In genomic region chr4:125915166-125915565, GRCm38 (mm10) we compare ENCODE assay signal across 9 mouse cellular contexts.
DNase-seq lines count a peak whose midpoint lies in the region; ATAC-seq and TF ChIP-seq lines count a peak whose summit lies in the region.
"Had no signal": no experiment of that assay in that cellular context is flagged by ENCODE, and none has a peak within 500 bp of the region (broad histone marks: within the 10 kb centered on the region; RNA-seq: fewer than 3 reads in every experiment).

No protein-coding gene starts in this region.

- TF ChIP-seq CTCF in kidney, postnatal 0 days (IDR thresholded peaks at IDR 0.05; ENCODE audit: low read depth): peak; percentile 59
- TF ChIP-seq CTCF in E14TG2a.4 (conservative IDR thresholded peaks at IDR 0.05; ENCODE audit: low read length): peak; percentile 67

- 0 out of 2 replicates have a peak, but pooled peaks cover 5% of the 10 kb centered on the region for H3K27me3 ChIP-seq in kidney, postnatal 0 days (ENCODE audit: insufficient read depth, low read length)
- H3K27me3 ChIP-seq in E14TG2a.4 (ENCODE audit: insufficient read depth, low read length): peaks cover 36% of the 10 kb centered on the region

- WGBS in kidney, postnatal 0 days: 39% methylated on average over 8 of the region's 8 CpGs

- no peak overlapping the region for H3K4me2 ChIP-seq in kidney, postnatal 0 days (ENCODE audit: low read length)
- H3K4me2 ChIP-seq: liver, embryonic 13.5 days had no signal

- H3K9me3 ChIP-seq in kidney, postnatal 0 days (replicated peaks; ENCODE audit: low read length): no peaks in the 10 kb centered on the region
- H3K9me3 ChIP-seq in E14TG2a.4 (ENCODE audit: low read length): no peaks in the 10 kb centered on the region
- H3K9me3 ChIP-seq: liver, embryonic 13.5 days had no signal

- no peak overlapping the region for H3K27ac ChIP-seq in kidney, postnatal 0 days
- H3K27ac ChIP-seq: liver, embryonic 13.5 days had no signal

- H3K36me3 ChIP-seq in kidney, postnatal 0 days (ENCODE audit: insufficient read depth, low read length): no peaks in the 10 kb centered on the region
- H3K36me3 ChIP-seq in E14TG2a.4 (ENCODE audit: insufficient read depth, low read length): no peaks in the 10 kb centered on the region
- H3K36me3 ChIP-seq: liver, embryonic 13.5 days had no signal

- peak; percentile 52 for DNase-seq in kidney, postnatal 0 days (ENCODE audit: low spot score)
- DNase-seq in kidney, postnatal 10 days: no peak
- DNase-seq in 3T3-L1 (ENCODE audit: low read depth, low spot score): peak; percentile 7
- no peak for DNase-seq in frontal cortex, postnatal 14 days (ENCODE audit: low spot score in 2 of 2)
- DNase-seq: heart, postnatal 4 days; liver, embryonic 13.5 days had no signal

- H3K4me3 ChIP-seq in kidney, postnatal 0 days (replicated peaks; ENCODE audit: low read depth, low read length): no peak overlapping the region
- no peak overlapping the region for H3K4me3 ChIP-seq in E14TG2a.4 (replicated peaks; ENCODE audit: low read length)
- H3K4me3 ChIP-seq: liver, embryonic 13.5 days had no signal

- peaks cover 5% of the 10 kb centered on the region; the same call in 1 of the 2 replicates for H3K4me1 ChIP-seq in kidney, postnatal 0 days (replicated peaks; ENCODE audit: insufficient read depth, low read length)
- peaks cover 24% of the 10 kb centered on the region for H3K4me1 ChIP-seq in E14TG2a.4 (replicated peaks; ENCODE audit: low read depth, low read length)
- H3K4me1 ChIP-seq: liver, embryonic 13.5 days had no signal

- no peak overlapping the region for H3K9ac ChIP-seq in kidney, postnatal 0 days (ENCODE audit: low read depth, low read length)
- H3K9ac ChIP-seq: liver, embryonic 13.5 days had no signal

- no peak for ATAC-seq in kidney, postnatal 0 days (replicated peaks; ENCODE audit: low FRiP score, low read depth)
- peak; percentile 45; the same call in 1 of the 2 replicates for ATAC-seq in granulocyte monocyte progenitor cell, adult 5-6 weeks (replicated peaks; ENCODE audit: poor library complexity, severe bottlenecking)
- no peak for ATAC-seq in erythroid progenitor cell, adult 5-6 weeks (replicated peaks; ENCODE audit: low FRiP score, poor library complexity, severe bottlenecking)

Comparison
In these comparisons a context has a peak if more than half of its experiments do, and no peak if none do; other contexts are left out.
1. DNase-seq: peak in kidney, postnatal 0 days (single experiment) and 3T3-L1 (single experiment); none in kidney, postnatal 10 days (single experiment) and frontal cortex, postnatal 14 days (0 of 2).